Mouse (Mus musculus) T-cell, adult 2 months (primary cell): Measurements from ENCODE around the gene 2310002L09Rik.
"Not testable (repeated sequence)": the region's sequence is repeated elsewhere in the genome, so short reads cannot be mapped to it uniquely, and the experiment has no call there.

Experiments used
- DNase-seq: peaks from one replicate; pipeline ENCODE4 v3.0.0; 2022; ENCODE audit warnings: low spot score

Gene 2310002L09Rik

DNA sequence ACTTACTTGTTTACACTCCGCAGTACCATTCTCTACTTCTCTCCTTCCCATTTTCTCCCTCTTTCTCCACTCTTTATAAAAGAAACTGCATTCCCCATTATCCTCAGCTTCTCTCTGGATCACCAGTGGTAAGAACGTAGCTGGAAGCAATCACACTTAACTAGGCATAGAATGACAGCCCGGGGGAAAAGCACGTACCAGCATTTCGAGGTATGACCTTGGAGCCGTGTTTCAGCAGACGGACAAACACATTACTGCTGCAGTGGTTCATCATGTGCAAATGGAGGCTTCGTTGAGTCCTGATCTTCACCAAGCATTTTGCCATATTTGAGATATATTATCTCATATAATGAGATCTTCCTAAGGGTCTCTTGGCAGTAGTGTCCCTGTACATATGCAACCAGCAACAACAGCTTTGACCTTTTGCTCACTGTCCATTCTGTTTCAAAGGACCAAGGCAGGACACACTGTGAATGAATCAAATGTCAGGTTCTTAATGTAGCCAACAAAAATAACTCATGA lies at the start of gene 2310002L09Rik:
Gene 2310002L09Rik (minus strand): TSS at position 472 of the 522 bp plus-strand sequence.
- DNase-seq = no peak

- no peak for DNase-seq
These were observed 29.8 kb upstream of the 2310002L09Rik start for GRCm38 (mm10) chr4:73980454-73980853.

- DNase-seq = not testable (repeated sequence)
These were observed 30.0 kb downstream of the 2310002L09Rik start, which contains the start of gene Gm11756 for GRCm38 (mm10) chr4:73920660-73921059. Gene Gm11756 (minus strand): TSS chr4:73920760.

DNA sequence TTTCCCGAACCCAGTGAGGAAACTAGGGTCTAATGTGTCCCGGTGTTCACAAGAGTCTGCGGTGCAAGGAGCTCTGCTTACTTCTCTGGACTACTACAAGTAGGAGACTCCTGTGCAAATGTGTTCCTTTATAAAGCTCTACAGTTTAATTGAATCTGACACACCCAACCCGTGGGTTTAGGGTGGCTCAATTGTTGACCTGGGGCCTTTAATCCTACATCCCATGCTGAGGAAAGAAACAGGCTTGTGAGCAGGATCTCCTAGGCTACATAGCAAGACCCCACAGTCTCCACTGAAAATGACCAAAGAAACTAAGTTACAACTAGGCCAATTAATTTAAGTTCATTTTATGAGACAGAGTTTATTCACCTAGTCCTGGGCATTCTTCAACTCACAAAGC lies 44.8 kb downstream of the 2310002L09Rik start, which contains the start of gene Gm13871:
Gene Gm13871 (minus strand): TSS at position 101 of the 400 bp plus-strand sequence.
- not testable (repeated sequence) for DNase-seq

GRCm38 (mm10) chr4:73891012-73891411 lies 59.6 kb downstream of the 2310002L09Rik start, which contains the start of gene Gm11757:
Gene Gm11757 (minus strand): TSS chr4:73891112.
- not testable (repeated sequence) for DNase-seq
